Mouse (Mus musculus) liver, postnatal 0 days (tissue): Measurements from ENCODE around the gene Syt11.

Source experiments
- CTCF ChIP-seq: sonication (generic); IDR thresholded peaks from 2 replicates; pipeline ENCODE4 v1.5.1; 2016; ENCODE audit warnings: antibody characterized with exemption, low read depth
- EP300 ChIP-seq: IDR thresholded peaks from 2 replicates; pipeline ENCODE4 v1.6.1; 2016; ENCODE audit warnings: antibody characterized with exemption, low read depth, mild to moderate bottlenecking

DNA sequence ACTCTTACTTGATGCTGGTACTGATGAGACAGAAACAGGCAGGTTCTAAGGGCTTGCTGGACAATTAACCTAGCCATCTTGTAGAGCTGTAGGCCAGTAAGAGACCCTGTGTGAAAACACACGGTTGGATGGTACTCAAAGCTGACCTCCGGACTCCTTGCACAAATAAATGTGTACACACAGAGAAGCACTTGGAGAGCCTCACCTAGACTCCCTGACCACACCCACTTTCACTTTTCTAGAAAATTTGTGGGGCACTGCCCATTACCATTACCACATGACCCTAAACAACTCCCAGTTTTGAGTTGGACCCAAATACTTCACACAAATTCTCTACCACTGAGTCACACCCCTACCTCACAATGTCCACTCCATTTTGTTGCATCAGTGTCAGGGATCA lies 38.4 kb downstream of the Syt11 start:
- TF ChIP-seq CTCF (no peak), EP300 (no peak)
